Mouse (Mus musculus): ENCODE results near the gene Otulinl. TPM values are rescaled to one million over a fixed set of nuclear protein-coding genes. Genes with fewer than 3 reads are reported as not detected.

Otulinl gene
- polyA plus RNA-seq, 1 experiment = 0.06 TPM

GRCm38 (mm10) chr15:27630601-27631383 is 50.6 kb downstream of the Otulinl start, which contains the start of gene Otulin:
Otulin (minus strand) TSS chr15:27630693.
- Histone ChIP-seq H3ac (ENCODE audit: control insufficient read depth, insufficient read length) (peak within 1 kb of the TSS; percentile 45), H3K4me2 (ENCODE audit: low read depth) (peak within 1 kb of the TSS; percentile 97), H3K79me2 (ENCODE audit: control insufficient read depth, insufficient read depth) (peaks cover 45% of the 10 kb centered on the region), H3K27me3 (ENCODE audit: control insufficient read depth, insufficient read depth, insufficient read length) (no peaks in the 10 kb centered on the region), H3K36me3 (ENCODE audit: control insufficient read depth, insufficient read depth) (no peaks in the 10 kb centered on the region), H3K4me3 (peak within 1 kb of the TSS; percentile 50)
- TF ChIP-seq MYOD1 (IDR thresholded peaks at IDR 0.05; ENCODE audit: control insufficient read depth in 1 of 3, insufficient read length in 2 of 3, low read depth in 2 of 3) (no peak), TCF12 (IDR thresholded peaks at IDR 0.05; ENCODE audit: insufficient read depth, poor library complexity, severe bottlenecking) (no peak), POLR2A (IDR thresholded peaks at IDR 0.05; ENCODE audit: insufficient read length, low read depth) (peak; percentile 95), MYOG (IDR thresholded peaks at IDR 0.05; ENCODE audit: control insufficient read depth in 1 of 3, insufficient read depth in 1 of 3, insufficient read length in 2 of 3, low read depth in 2 of 3) (peak in 1 of 3 experiments; percentile 34), USF1 (IDR thresholded peaks at IDR 0.05; ENCODE audit: low read depth) (no peak), TCF3 (IDR thresholded peaks at IDR 0.05; ENCODE audit: insufficient read length, low read depth) (no peak), SRF (IDR thresholded peaks at IDR 0.05; ENCODE audit: control insufficient read depth, insufficient read length, low read depth) (peak; percentile 60), CEBPB (IDR thresholded peaks at IDR 0.05; ENCODE audit: insufficient read depth, poor library complexity, severe bottlenecking) (no peak), MAX (IDR thresholded peaks at IDR 0.05; ENCODE audit: low read depth) (no peak), E2F4 (IDR thresholded peaks at IDR 0.05; ENCODE audit: insufficient read depth) (no peak), POLR2AphosphoS2 (IDR thresholded peaks at IDR 0.05; ENCODE audit: insufficient read length, low read depth) (peak; percentile 88), REST (IDR thresholded peaks at IDR 0.05; ENCODE audit: insufficient read depth, insufficient read length) (no peak)

GRCm38 (mm10) chr15:27629800-27630600 is 51.4 kb downstream of the Otulinl start:
- Histone ChIP-seq H3K79me2 (ENCODE audit: control insufficient read depth, insufficient read depth) (peaks cover 53% of the 10 kb centered on the region), H3K27me3 (ENCODE audit: control insufficient read depth, insufficient read depth, insufficient read length) (no peaks in the 10 kb centered on the region), H3K36me3 (ENCODE audit: control insufficient read depth, insufficient read depth) (no peaks in the 10 kb centered on the region), H3K4me2 (ENCODE audit: low read depth) (peak overlapping the region; percentile 97), H3ac (ENCODE audit: control insufficient read depth, insufficient read length) (peak overlapping the region; percentile 45), H3K4me3 (peak overlapping the region; percentile 50)
- no peak for TF ChIP-seq E2F4 (IDR thresholded peaks at IDR 0.05; ENCODE audit: insufficient read depth)
- no peak for TF ChIP-seq POLR2A (IDR thresholded peaks at IDR 0.05; ENCODE audit: insufficient read length, low read depth)
- no peak for TF ChIP-seq TCF3 (IDR thresholded peaks at IDR 0.05; ENCODE audit: insufficient read length, low read depth)
- no peak for TF ChIP-seq USF1 (IDR thresholded peaks at IDR 0.05; ENCODE audit: low read depth)
- TF ChIP-seq MYOD1 (IDR thresholded peaks at IDR 0.05; ENCODE audit: control insufficient read depth in 1 of 3, insufficient read length in 2 of 3, low read depth in 2 of 3) = no peak
- no peak for TF ChIP-seq TCF12 (IDR thresholded peaks at IDR 0.05; ENCODE audit: insufficient read depth, poor library complexity, severe bottlenecking)
- no peak for TF ChIP-seq MAX (IDR thresholded peaks at IDR 0.05; ENCODE audit: low read depth)
- no peak for TF ChIP-seq POLR2AphosphoS2 (IDR thresholded peaks at IDR 0.05; ENCODE audit: insufficient read length, low read depth)
- no peak for TF ChIP-seq SRF (IDR thresholded peaks at IDR 0.05; ENCODE audit: control insufficient read depth, insufficient read length, low read depth)
- TF ChIP-seq REST (IDR thresholded peaks at IDR 0.05; ENCODE audit: insufficient read depth, insufficient read length) = no peak
- no peak for TF ChIP-seq MYOG (IDR thresholded peaks at IDR 0.05; ENCODE audit: control insufficient read depth in 1 of 3, insufficient read depth in 1 of 3, insufficient read length in 2 of 3, low read depth in 2 of 3)
- TF ChIP-seq CEBPB (IDR thresholded peaks at IDR 0.05; ENCODE audit: insufficient read depth, poor library complexity, severe bottlenecking) = no peak

DNA sequence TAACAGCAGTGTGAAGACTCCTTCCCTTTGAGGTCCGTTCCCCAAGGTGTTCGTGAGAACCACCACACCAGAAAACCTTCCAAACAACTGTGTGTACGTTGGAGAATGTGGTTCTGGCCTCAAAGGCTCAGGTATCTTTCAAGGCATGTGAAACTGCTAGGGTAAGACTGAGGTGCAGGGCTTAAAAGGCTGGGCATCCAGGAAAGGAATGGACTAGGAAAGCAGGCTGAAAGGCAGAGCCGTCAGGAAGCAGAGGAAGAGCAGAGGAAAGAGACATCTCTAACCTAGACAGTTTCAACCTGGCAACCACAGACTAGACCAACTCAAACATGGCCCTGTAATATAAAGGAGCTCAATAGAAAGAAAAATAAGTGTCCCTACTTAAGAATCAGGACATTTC is 52.3 kb downstream of the Otulinl start:
- TF ChIP-seq MAX (IDR thresholded peaks at IDR 0.05; ENCODE audit: low read depth) = no peak
- TF ChIP-seq POLR2AphosphoS2 (IDR thresholded peaks at IDR 0.05; ENCODE audit: insufficient read length, low read depth) = no peak
- no peak for TF ChIP-seq POLR2A (IDR thresholded peaks at IDR 0.05; ENCODE audit: insufficient read length, low read depth)
- no peak for TF ChIP-seq TCF3 (IDR thresholded peaks at IDR 0.05; ENCODE audit: insufficient read length, low read depth)
- peaks cover 62% of the 10 kb centered on the region for H3K79me2 ChIP-seq (ENCODE audit: control insufficient read depth, insufficient read depth)
- no peak overlapping the region for H3ac ChIP-seq (ENCODE audit: control insufficient read depth, insufficient read length)
- H3K4me2 ChIP-seq (ENCODE audit: low read depth) = peak overlapping the region; percentile 97
- no peaks in the 10 kb centered on the region for H3K27me3 ChIP-seq (ENCODE audit: control insufficient read depth, insufficient read depth, insufficient read length)
- H3K4me3 ChIP-seq = peak overlapping the region; percentile 50
- peaks cover under 1% of the 10 kb centered on the region for H3K36me3 ChIP-seq (ENCODE audit: control insufficient read depth, insufficient read depth)

- TF ChIP-seq MAX (IDR thresholded peaks at IDR 0.05; ENCODE audit: low read depth) (no peak), POLR2AphosphoS2 (IDR thresholded peaks at IDR 0.05; ENCODE audit: insufficient read length, low read depth) (no peak), CEBPB (IDR thresholded peaks at IDR 0.05; ENCODE audit: insufficient read depth, poor library complexity, severe bottlenecking) (no peak), USF1 (IDR thresholded peaks at IDR 0.05; ENCODE audit: low read depth) (no peak), SRF (IDR thresholded peaks at IDR 0.05; ENCODE audit: control insufficient read depth, insufficient read length, low read depth) (no peak)
- no peak overlapping the region for H3ac ChIP-seq (ENCODE audit: control insufficient read depth, insufficient read length)
- no peak overlapping the region for H3K4me2 ChIP-seq (ENCODE audit: low read depth)
- peaks cover 11% of the 10 kb centered on the region for H3K36me3 ChIP-seq (ENCODE audit: control insufficient read depth, insufficient read depth)
- no peak overlapping the region for H3K4me3 ChIP-seq
- H3K27me3 ChIP-seq (ENCODE audit: control insufficient read depth, insufficient read depth, insufficient read length) = no peaks in the 10 kb centered on the region
- H3K79me2 ChIP-seq (ENCODE audit: control insufficient read depth, insufficient read depth) = peaks cover 75% of the 10 kb centered on the region
Observed at GRCm38 (mm10) chr15:27627794-27628193, 53.6 kb downstream of the Otulinl start.
